Mouse (Mus musculus) cortical plate, adult 2 months (tissue): ENCODE measurements at regions not wholly inside any gene's neighbourhood (a gene's known extent, or its start where the extent isn't known, plus 50 kb on each side); places are given as distances from the start of the nearest gene placed in this dataset.

ENCODE experiments used
- CTCF ChIP-seq: fragments of 200-500 bp; IDR thresholded peaks from 2 replicates; pipeline ENCODE4 v1.5.1; 2011; ENCODE audit warnings: mild to moderate bottlenecking, control low read depth, low read length; ENCODE audit not compliant: insufficient read depth; ENCODE audit errors: extremely low read depth
- POLR2A ChIP-seq: fragments of 200-500 bp; IDR thresholded peaks from 2 replicates; pipeline ENCODE4 v1.6.1; 2011; ENCODE audit warnings: mild to moderate bottlenecking, low read length, control low read depth; ENCODE audit not compliant: insufficient read depth; ENCODE audit errors: extremely low read depth

DNA sequence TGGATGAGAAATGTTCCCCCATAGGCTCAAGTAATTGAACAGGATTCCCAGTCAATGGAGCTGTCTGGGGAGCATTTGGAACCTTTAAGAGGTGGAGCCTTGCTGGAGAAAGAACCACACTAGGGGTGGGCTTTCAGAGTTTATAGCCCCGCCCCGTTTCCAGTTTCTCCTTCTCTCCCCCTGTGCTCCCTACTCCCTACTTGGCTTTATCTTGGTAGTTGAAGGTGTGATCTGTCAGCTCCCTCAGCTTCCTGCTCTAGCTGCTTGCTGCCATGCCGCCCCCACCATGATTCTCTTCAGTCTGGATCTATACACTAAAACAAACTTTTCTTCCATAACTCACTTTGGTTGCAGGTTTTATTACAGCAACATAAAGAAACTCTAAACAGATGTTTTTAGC, 59.5 kb upstream of the Pabpc6 start:
- no peak for TF ChIP-seq POLR2A
- TF ChIP-seq CTCF = no peak
